Mouse (Mus musculus): ENCODE measurements around the gene Slc35f6.
"Not testable (repeated sequence)": the region's sequence is repeated elsewhere in the genome, so short reads cannot be mapped to it uniquely, and the experiment has no call there.

The Slc35f6 gene

GRCm38 (mm10) chr5:30655526-30656195 lies 7.9 kb downstream of the Slc35f6 start:
- DNase-seq (ENCODE audit: low read depth, low spot score) = no peak

GRCm38 (mm10) chr5:30659042-30659441 lies 11.3 kb downstream of the Slc35f6 start:
- DNase-seq (ENCODE audit: low read depth, low spot score) = peak; percentile 74

- DNase-seq (ENCODE audit: low read depth, low spot score) = peak; percentile 93
These were observed 12.5 kb downstream of the Slc35f6 start for GRCm38 (mm10) chr5:30660278-30660677.

GRCm38 (mm10) chr5:30660813-30661212 lies 13.1 kb downstream of the Slc35f6 start:
- peak; percentile 59 for DNase-seq (ENCODE audit: low read depth, low spot score)

- DNase-seq (ENCODE audit: low read depth, low spot score) = no peak
These were observed 17.6 kb downstream of the Slc35f6 start for GRCm38 (mm10) chr5:30665360-30665759.

- no peak for DNase-seq (ENCODE audit: low read depth, low spot score)
These were observed 18.2 kb downstream of the Slc35f6 start for GRCm38 (mm10) chr5:30665968-30666367.

- peak; percentile 97 for DNase-seq (ENCODE audit: low read depth, low spot score)
These were observed 18.9 kb downstream of the Slc35f6 start, which contains the start of gene Cenpa for GRCm38 (mm10) chr5:30666391-30667195. TSS of gene Cenpa (plus strand) at chr5:30666777.

- no peak for DNase-seq (ENCODE audit: low read depth, low spot score)
These were observed 19.5 kb downstream of the Slc35f6 start for GRCm38 (mm10) chr5:30667215-30667614.

GRCm38 (mm10) chr5:30667686-30668085 lies 20.0 kb downstream of the Slc35f6 start:
- DNase-seq (ENCODE audit: low read depth, low spot score) = no peak

- DNase-seq (ENCODE audit: low read depth, low spot score) = peak; percentile 54
These were observed 21.1 kb downstream of the Slc35f6 start for GRCm38 (mm10) chr5:30668637-30669495.

- DNase-seq (ENCODE audit: low read depth, low spot score) = no peak
These were observed 21.7 kb downstream of the Slc35f6 start for GRCm38 (mm10) chr5:30669496-30669830.

- DNase-seq (ENCODE audit: low read depth, low spot score) = no peak
These were observed 22.4 kb downstream of the Slc35f6 start for GRCm38 (mm10) chr5:30670091-30670490.

GRCm38 (mm10) chr5:30674001-30674400 lies 26.3 kb downstream of the Slc35f6 start:
- DNase-seq (ENCODE audit: low read depth, low spot score) = no peak

GRCm38 (mm10) chr5:30676800-30677199 lies 29.1 kb downstream of the Slc35f6 start:
- no peak for DNase-seq (ENCODE audit: low read depth, low spot score)

- not testable (repeated sequence) for DNase-seq (ENCODE audit: low read depth, low spot score)
These were observed 30.3 kb downstream of the Slc35f6 start for GRCm38 (mm10) chr5:30678069-30678468.

- DNase-seq (ENCODE audit: low read depth, low spot score) = peak; percentile 50
These were observed 31.1 kb downstream of the Slc35f6 start for GRCm38 (mm10) chr5:30678722-30679296.

- no peak for DNase-seq (ENCODE audit: low read depth, low spot score)
These were observed 31.9 kb downstream of the Slc35f6 start for GRCm38 (mm10) chr5:30679593-30679992.

GRCm38 (mm10) chr5:30681970-30682369 lies 34.2 kb downstream of the Slc35f6 start:
- DNase-seq (ENCODE audit: low read depth, low spot score) = no peak

GRCm38 (mm10) chr5:30682967-30683600 lies 35.4 kb downstream of the Slc35f6 start:
- no peak for DNase-seq (ENCODE audit: low read depth, low spot score)

- DNase-seq (ENCODE audit: low read depth, low spot score) = no peak
These were observed 36.3 kb downstream of the Slc35f6 start for GRCm38 (mm10) chr5:30683993-30684392.

GRCm38 (mm10) chr5:30686781-30687180 lies 39.0 kb downstream of the Slc35f6 start:
- DNase-seq (ENCODE audit: low read depth, low spot score) = peak; percentile 47

All from ZHBTc4 (cell line).